Mouse (Mus musculus) liver, embryonic 15.5 days (tissue): Measurements from ENCODE around the gene Tsnax. TPM values are rescaled to one million over a fixed set of nuclear protein-coding genes. Genes with fewer than 3 reads are reported as not detected.

Experiments used
- ATAC-seq: fragments of 200-750 bp; cut with Nextera tagmentation; 2 replicates; pipeline ENCODE4 v1.8.0; 2017; ENCODE audit warnings: moderate number of reproducible peaks, mild to moderate bottlenecking, moderate library complexity; ENCODE audit not compliant: insufficient read depth
- H3K27ac ChIP-seq: fragments of 300-500 bp; sonication (generic); replicated peaks from 2 replicates; pipeline ENCODE4 v1.5.1; 2015; ENCODE audit warnings: mild to moderate bottlenecking, inconsistent platforms
- H3K27me3 ChIP-seq: fragments of 300-500 bp; sonication (generic); 2 replicates; pipeline ENCODE4 v1.6.1; 2015; ENCODE audit warnings: mild to moderate bottlenecking, inconsistent platforms
- H3K36me3 ChIP-seq: fragments of 300-500 bp; sonication (generic); replicated peaks from 2 replicates; pipeline ENCODE4 v1.6.1; 2015; ENCODE audit warnings: moderate library complexity, mild to moderate bottlenecking, inconsistent platforms
- H3K4me1 ChIP-seq: fragments of 300-500 bp; sonication (generic); replicated peaks from 2 replicates; pipeline ENCODE4 v1.6.1; 2015; ENCODE audit warnings: inconsistent platforms
- H3K4me2 ChIP-seq: fragments of 300-500 bp; sonication (generic); 2 replicates; pipeline ENCODE4 v1.6.1; 2015; ENCODE audit warnings: moderate library complexity, mild to moderate bottlenecking, inconsistent platforms
- H3K4me3 ChIP-seq: fragments of 300-500 bp; sonication (generic); replicated peaks from 2 replicates; pipeline ENCODE4 v1.5.1; 2015; ENCODE audit warnings: mild to moderate bottlenecking, inconsistent platforms
- H3K9ac ChIP-seq: fragments of 300-500 bp; sonication (generic); 2 replicates; pipeline ENCODE4 v1.6.1; 2015; ENCODE audit warnings: moderate library complexity, mild to moderate bottlenecking, inconsistent platforms
- H3K9me3 ChIP-seq: fragments of 300-500 bp; sonication (generic); replicated peaks from 2 replicates; pipeline ENCODE4 v1.6.1; 2016; ENCODE audit warnings: inconsistent platforms
- WGBS: fragments of 180-500 bp; shearing (Covaris S2); methylation state at CpG from one replicate; pipeline ENCODE4 v1.1.7; 2015; ENCODE audit warnings: mixed read lengths; ENCODE audit not compliant: insufficient replicate concordance; 5-methylcytosine and 5-hydroxymethylcytosine counted together
- polyA plus RNA-seq: library from polyadenylated mRNA; unstranded; fragments of >200 nt; fragmentation: Nextera tagmentation; extraction: Ambion mirVana; gene quantifications from 2 replicates; pipeline ENCODE4 v1.2.1, GENCODE M21; 2015

Gene Tsnax
- polyA plus RNA-seq, 1 experiment from 2014 or later = 36.0 TPM

DNA sequence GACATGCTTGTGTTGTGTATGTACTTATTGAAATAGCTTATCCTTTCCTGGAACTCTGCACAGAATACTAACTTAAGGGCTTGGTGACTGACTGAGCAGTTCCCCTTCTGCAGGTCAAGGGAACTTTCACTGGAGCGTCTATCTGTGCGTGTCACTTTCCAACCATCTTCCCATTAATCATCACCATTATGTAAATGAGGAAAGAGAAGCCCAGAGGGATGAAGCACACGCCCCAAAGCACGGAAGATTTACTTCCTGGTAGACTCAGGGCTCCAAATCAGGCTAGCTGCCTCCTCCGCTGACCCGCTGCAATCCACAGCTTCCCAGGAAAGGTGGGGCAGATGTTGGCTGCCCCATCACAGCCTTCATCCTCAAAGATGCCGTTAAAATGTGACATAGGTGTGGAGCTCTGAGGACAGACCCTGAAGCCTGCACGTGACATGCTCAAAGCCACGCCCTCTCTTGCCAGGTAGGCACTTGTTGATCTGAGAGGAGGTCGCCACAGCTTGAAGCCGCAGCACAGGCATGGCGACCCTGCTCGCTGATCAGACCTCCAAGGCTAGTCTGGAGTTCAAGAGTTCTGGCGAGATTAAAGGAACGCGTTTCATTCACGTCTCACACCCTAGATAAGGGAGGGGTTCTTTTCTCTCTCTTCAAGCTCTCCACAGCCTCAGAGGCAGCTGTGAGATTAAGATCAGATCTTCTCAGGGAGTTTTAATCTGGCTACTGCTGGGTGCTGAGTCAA is 21.7 kb upstream of the Tsnax start:
- no peak for ATAC-seq
- Histone ChIP-seq H3K4me1 (no peaks in the 10 kb centered on the region), H3K27ac (no peak overlapping the region), H3K4me2 (0 out of 2 replicates have a peak overlapping the region, but pooled peaks have one; percentile 15), H3K9me3 (no peaks in the 10 kb centered on the region), H3K9ac (no peak overlapping the region), H3K36me3 (no peaks in the 10 kb centered on the region), H3K27me3 (peaks cover 19% of the 10 kb centered on the region), H3K4me3 (no peak overlapping the region)
- WGBS = 10% methylated on average over 17 of the region's 17 CpGs

DNA sequence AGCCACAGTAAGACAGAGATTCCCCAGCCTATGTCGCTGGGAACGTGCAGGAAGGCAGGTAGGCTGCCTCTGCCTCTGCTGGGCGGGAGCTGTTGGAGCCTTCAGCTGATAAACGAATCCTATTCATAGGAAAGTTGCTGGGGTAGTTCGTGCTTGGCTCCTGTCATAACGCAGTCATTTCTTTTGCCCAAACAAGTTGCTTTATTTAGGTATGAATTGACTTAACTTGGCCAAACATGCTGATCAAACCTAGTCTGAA is 21.2 kb upstream of the Tsnax start:
- no peak overlapping the region for H3K27ac ChIP-seq
- no peak overlapping the region for H3K4me2 ChIP-seq
- H3K4me3 ChIP-seq = no peak overlapping the region
- H3K36me3 ChIP-seq = no peaks in the 10 kb centered on the region
- H3K4me1 ChIP-seq = no peaks in the 10 kb centered on the region
- no peak for ATAC-seq
- H3K9me3 ChIP-seq = no peaks in the 10 kb centered on the region
- no peak overlapping the region for H3K9ac ChIP-seq
- peaks cover 19% of the 10 kb centered on the region for H3K27me3 ChIP-seq
- 19% methylated on average over 6 of the region's 6 CpGs for whole genome bisulfite sequencing

DNA sequence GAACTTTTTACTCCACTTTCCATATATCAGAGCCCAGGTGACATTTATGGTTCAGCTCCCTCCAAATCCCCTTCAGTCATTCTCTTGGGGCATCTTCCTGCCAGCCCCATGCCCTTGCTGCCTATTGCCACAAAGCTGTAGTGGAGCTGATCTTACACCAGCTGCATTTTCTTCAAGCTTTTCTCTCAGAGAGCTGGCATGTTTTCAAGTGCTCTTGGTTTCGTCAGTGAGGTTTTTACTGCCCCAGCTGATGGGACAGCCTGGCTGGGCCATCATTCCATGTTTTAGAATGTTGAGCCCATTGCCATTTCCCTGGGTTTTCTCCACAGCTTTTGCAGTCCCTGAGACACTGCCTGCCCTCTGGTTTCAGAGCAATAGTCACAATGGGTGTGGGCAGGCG is 17.0 kb upstream of the Tsnax start:
- no peak overlapping the region for H3K4me3 ChIP-seq
- H3K4me2 ChIP-seq = no peak overlapping the region
- H3K9me3 ChIP-seq = no peaks in the 10 kb centered on the region
- H3K36me3 ChIP-seq = no peaks in the 10 kb centered on the region
- 53% methylated on average over 2 of the region's 2 CpGs for WGBS
- no peak overlapping the region for H3K27ac ChIP-seq
- H3K9ac ChIP-seq = no peak overlapping the region
- no peak for ATAC-seq
- no peaks in the 10 kb centered on the region for H3K4me1 ChIP-seq
- H3K27me3 ChIP-seq = peaks cover 9% of the 10 kb centered on the region

DNA sequence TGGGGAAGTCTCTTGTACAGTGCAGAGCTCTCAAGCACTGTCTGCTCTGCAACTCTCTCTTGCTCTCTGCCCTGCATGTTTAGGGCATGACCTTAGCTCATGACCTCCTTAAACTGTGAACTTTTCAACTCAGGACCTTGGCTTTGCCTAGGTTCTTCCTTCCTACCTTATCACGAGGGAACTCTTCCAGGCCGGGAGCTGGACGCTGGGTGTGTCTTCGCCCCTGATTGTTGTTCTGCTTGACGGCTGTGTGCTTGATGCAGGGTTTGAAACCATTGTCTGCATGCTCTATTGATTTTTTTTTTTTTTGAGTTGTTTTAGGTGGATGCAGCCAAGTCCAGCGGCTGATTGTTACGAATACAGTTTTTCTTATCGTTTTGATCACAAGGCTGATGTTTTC is 11.3 kb downstream of the Tsnax start:
- ATAC-seq = no peak
- H3K36me3 ChIP-seq = peaks cover 47% of the 10 kb centered on the region

DNA sequence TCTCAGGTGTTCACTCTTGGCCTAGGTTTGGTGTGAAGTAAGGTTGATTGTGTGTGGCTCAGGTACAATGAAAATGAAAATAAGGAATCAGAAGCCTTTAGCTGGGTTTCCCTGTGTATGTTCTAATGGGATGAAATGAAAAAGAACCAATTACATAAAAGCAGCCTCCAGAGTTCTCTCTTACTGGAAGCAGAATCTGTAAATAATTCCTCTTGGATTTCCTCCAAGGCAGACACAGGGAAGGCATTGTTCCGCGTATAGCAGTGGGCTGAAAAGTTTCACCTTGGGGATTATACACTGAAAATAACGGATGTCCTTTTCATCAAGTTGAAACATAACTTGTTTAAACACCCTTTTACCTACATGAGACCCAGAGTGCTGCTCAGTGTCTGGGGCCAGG is 14.4 kb downstream of the Tsnax start:
- H3K9me3 ChIP-seq = no peaks in the 10 kb centered on the region
- no peak overlapping the region for H3K27ac ChIP-seq
- no peaks in the 10 kb centered on the region for H3K27me3 ChIP-seq
- peaks cover 8% of the 10 kb centered on the region; the same call in 1 of the 2 replicates for H3K4me1 ChIP-seq
- 74% methylated on average over 3 of the region's 3 CpGs for WGBS
- no peak overlapping the region for H3K4me3 ChIP-seq
- H3K9ac ChIP-seq = no peak overlapping the region
- peaks cover 64% of the 10 kb centered on the region for H3K36me3 ChIP-seq
- no peak for ATAC-seq
- H3K4me2 ChIP-seq = no peak overlapping the region

More for the DNA sequence above, 11.3 kb downstream of the Tsnax start:
- Histone ChIP-seq H3K4me1 (no peaks in the 10 kb centered on the region), H3K27me3 (no peaks in the 10 kb centered on the region), H3K9me3 (no peaks in the 10 kb centered on the region), H3K4me3 (no peak overlapping the region), H3K27ac (no peak overlapping the region), H3K4me2 (no peak overlapping the region), H3K9ac (no peak overlapping the region)
- 75% methylated on average over 8 of the region's 8 CpGs for WGBS

DNA sequence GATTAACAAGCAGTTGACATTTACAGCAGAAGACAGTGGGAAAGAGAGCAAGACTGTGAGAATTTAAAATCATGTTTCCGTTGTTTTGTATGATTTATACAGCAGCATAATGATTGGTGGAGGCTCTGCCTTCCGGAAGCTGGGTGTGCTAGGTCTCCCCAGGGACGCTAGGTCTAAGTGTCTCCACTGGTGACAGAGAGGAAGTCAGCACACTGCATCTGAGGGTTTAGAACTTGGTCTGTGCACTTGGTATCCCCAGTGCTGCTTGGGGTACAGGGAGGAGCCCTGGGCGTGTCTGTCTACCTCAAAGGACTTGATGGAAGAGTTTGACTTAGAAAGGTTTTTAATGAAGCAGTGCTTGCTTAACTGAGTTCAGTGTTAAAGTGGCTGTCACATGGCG is 16.0 kb downstream of the Tsnax start:
- H3K4me2 ChIP-seq = no peak overlapping the region
- ATAC-seq = no peak
- no peak overlapping the region for H3K4me3 ChIP-seq
- H3K27ac ChIP-seq = no peak overlapping the region
- peaks cover 8% of the 10 kb centered on the region; the same call in 1 of the 2 replicates for H3K4me1 ChIP-seq
- H3K9ac ChIP-seq = no peak overlapping the region
- WGBS = 79% methylated on average over 5 of the region's 5 CpGs
- no peaks in the 10 kb centered on the region for H3K9me3 ChIP-seq
- H3K36me3 ChIP-seq = peaks cover 76% of the 10 kb centered on the region
- no peaks in the 10 kb centered on the region for H3K27me3 ChIP-seq

DNA sequence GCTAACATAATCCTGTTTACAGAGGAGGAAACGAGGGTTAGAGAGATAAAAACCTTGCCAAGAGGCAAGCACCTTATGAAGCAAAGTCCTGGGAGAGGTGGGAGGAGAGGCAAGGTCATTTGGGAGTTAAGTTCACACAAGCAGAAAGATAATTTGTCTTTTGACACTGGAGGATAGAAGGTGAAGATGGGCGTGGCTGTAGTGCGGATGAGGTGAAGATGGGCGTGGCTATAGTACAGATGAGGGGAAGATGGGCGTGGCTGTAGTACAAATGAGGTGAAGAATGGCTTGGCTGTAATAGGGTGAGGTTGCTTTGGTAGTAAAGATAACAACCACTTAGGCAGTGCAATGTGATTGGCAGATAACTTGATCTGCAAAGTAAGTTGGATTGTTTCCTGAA is 18.5 kb downstream of the Tsnax start:
- no peak overlapping the region for H3K4me3 ChIP-seq
- WGBS = 32% methylated on average over 5 of the region's 5 CpGs
- H3K36me3 ChIP-seq = peaks cover 55% of the 10 kb centered on the region
- no peak overlapping the region for H3K4me2 ChIP-seq
- no peaks in the 10 kb centered on the region for H3K9me3 ChIP-seq
- peak; percentile 51; the same call in 1 of the 2 replicates for ATAC-seq
- no peak overlapping the region for H3K9ac ChIP-seq
- peaks cover 8% of the 10 kb centered on the region; the same call in 1 of the 2 replicates for H3K4me1 ChIP-seq
- H3K27me3 ChIP-seq = no peaks in the 10 kb centered on the region
- no peak overlapping the region for H3K27ac ChIP-seq

DNA sequence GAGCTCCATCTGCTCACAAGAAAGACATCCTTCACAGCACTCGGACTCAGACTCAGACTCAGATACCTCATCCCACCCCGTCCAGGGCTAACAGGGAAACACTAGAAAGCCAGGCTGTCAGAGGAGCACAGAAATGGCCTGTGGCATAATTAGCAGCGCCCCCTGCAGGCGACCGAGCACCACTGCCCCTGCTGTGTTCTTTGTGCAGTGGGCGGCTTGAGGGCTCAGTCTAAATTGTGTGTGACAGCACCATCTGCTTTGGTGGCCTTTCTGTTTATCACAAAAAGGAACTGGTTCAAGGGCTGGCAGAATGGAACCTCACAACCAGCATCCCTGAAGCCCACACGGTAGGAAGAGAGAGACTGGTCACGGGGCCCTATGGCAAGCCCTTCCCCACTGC is 21.9 kb downstream of the Tsnax start:
- ATAC-seq = no peak
- H3K4me1 ChIP-seq = peaks cover 8% of the 10 kb centered on the region; the same call in 1 of the 2 replicates
- WGBS = 34% methylated on average over 8 of the region's 8 CpGs
- H3K4me2 ChIP-seq = no peak overlapping the region
- no peaks in the 10 kb centered on the region for H3K9me3 ChIP-seq
- H3K9ac ChIP-seq = no peak overlapping the region
- H3K4me3 ChIP-seq = no peak overlapping the region
- no peak overlapping the region for H3K27ac ChIP-seq
- peaks cover 32% of the 10 kb centered on the region for H3K36me3 ChIP-seq
- H3K27me3 ChIP-seq = no peaks in the 10 kb centered on the region

DNA sequence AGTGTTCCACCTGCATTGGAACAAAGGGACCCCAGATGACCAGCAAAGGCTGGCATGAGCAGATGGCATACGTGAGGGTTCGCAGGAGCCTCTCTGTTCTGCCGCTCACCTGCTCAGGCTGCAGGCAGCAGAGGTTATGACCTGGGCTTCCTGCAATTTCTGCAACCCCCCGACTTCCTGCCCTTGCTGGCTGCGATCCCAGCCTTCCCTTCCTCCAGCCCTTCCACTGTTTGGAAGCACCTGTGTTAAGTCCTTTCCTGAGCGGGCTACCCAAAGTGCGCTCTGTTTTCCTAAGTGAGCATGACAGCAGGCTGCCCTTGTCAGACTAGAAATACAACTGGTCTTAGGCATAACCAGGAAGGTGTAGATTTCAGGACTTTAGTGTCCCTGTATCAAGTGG is 24.3 kb downstream of the Tsnax start:
- Histone ChIP-seq H3K4me1 (no peaks in the 10 kb centered on the region), H3K4me2 (no peak overlapping the region; the same call in 1 of the 2 replicates), H3K9me3 (no peaks in the 10 kb centered on the region), H3K27ac (no peak overlapping the region), H3K9ac (no peak overlapping the region), H3K4me3 (no peak overlapping the region), H3K27me3 (no peaks in the 10 kb centered on the region), H3K36me3 (peaks cover 15% of the 10 kb centered on the region)
- WGBS = 67% methylated on average over 7 of the region's 7 CpGs
- no peak; the same call in 1 of the 2 replicates for ATAC-seq

DNA sequence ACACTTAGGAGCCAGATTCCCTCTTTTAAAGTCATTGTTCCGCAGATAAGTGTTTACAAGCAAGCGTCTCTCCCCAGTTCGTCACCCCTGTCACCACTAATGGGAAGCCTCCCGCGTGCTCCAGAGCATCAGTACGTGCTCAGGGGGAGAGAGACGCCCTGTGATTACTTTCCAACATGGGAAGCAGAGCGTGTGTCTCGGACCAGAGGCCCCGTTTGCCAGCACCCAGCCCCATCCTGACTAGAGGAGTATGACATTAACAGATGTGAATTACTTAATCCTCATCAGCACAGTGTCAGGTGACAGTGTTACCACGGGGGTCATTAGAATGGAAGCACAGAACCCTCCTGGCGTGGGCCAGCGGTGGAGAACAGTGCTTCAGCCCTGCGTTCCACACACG is 25.9 kb downstream of the Tsnax start:
- 80% methylated on average over 15 of the region's 15 CpGs for WGBS
- no peak overlapping the region for H3K9ac ChIP-seq
- ATAC-seq = no peak
- H3K4me2 ChIP-seq = no peak overlapping the region
- no peak overlapping the region for H3K27ac ChIP-seq
- no peaks in the 10 kb centered on the region; the same call in 1 of the 2 replicates for H3K36me3 ChIP-seq
- no peak overlapping the region for H3K4me3 ChIP-seq
- H3K9me3 ChIP-seq = no peaks in the 10 kb centered on the region
- H3K4me1 ChIP-seq = no peaks in the 10 kb centered on the region
- no peaks in the 10 kb centered on the region for H3K27me3 ChIP-seq

DNA sequence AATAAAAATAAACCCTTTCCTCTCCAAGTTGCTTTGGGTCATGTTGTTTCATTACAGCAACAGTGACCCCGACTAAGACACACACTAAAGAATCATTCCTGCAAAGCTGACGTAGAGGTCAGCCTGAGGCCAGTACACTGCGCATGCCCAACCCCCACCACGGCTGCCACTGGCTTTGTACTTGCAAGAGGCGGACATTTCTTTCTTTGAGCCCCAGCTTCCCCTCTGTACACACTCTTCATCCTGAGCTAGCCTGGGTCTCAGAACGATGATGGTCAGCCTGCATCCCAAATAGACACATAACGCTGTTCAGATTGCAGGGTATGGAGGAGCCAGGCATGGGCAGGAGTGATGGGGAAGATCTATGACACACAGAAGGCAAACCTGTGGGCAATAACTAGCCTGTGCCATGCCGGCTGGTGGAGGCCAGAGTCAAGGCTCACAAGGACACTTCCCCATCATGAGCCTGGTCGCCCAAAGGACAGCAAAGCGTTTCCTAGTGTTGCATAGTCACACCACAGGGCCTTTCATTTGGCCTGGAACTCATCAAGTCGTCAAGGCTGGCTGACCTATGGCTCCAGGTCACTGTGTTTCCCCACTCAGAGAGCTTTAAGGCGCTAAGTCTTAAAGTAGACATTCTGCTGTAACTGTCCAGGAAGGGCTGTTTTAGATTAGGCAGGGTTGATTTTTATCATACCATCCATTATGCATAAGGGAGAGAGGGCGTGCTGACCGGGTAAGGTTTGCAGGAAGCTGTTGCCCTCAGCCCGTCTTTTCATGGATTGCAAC is 28.0 kb downstream of the Tsnax start:
- no peaks in the 10 kb centered on the region for H3K27me3 ChIP-seq
- H3K27ac ChIP-seq = no peak overlapping the region
- no peak overlapping the region for H3K4me2 ChIP-seq
- no peak overlapping the region for H3K4me3 ChIP-seq
- ATAC-seq = no peak
- 67% methylated on average over 15 of the region's 15 CpGs for WGBS
- no peaks in the 10 kb centered on the region; the same call in 1 of the 2 replicates for H3K36me3 ChIP-seq
- H3K9me3 ChIP-seq = no peaks in the 10 kb centered on the region
- no peaks in the 10 kb centered on the region for H3K4me1 ChIP-seq
- H3K9ac ChIP-seq = no peak overlapping the region
